Mouse (Mus musculus): Measurements from ENCODE around the gene Uck2.

GRCm38 (mm10) chr1:167300122-167300521 lies 15.0 kb upstream of the Uck2 start:
- no peak for TF ChIP-seq POLR2A (IDR thresholded peaks at IDR 0.05; ENCODE audit: control insufficient read depth, low read depth, low read length)
- no peak for TF ChIP-seq CTCF (IDR thresholded peaks at IDR 0.05; ENCODE audit: control insufficient read depth, insufficient read depth, insufficient replicate concordance, low read depth, low read length)
